Comparison of ENCODE assay signal across 14 mouse cellular contexts in genomic region chr10:83153887-83154286, GRCm38 (mm10).
DNase-seq lines count a peak whose midpoint lies in the region; ATAC-seq lines count a peak whose summit lies in the region.
"Had no signal": no experiment of that assay in that cellular context is flagged by ENCODE, and none has a peak within 500 bp of the region (broad histone marks: within the 10 kb centered on the region; RNA-seq: fewer than 3 reads in every experiment).

No protein-coding gene starts in this region.

- peak overlapping the region; percentile 47; the same call in 1 of the 2 replicates for H3K27ac ChIP-seq in liver, embryonic 16.5 days (ENCODE audit: low read length)
- H3K27ac ChIP-seq in intestine, embryonic 16.5 days (ENCODE audit: low read length), result no peak overlapping the region
- H3K27ac ChIP-seq: neural tube, embryonic 12.5 days; stomach, postnatal 0 days had no signal

- DNase-seq in lung, postnatal 36 days, result peak; percentile 7
- DNase-seq in lung, adult 18-20 months, result no peak
- DNase-seq in thymus, postnatal 25 days, result peak; percentile 56
- no peak for DNase-seq in ovary, adult 18-20 months (ENCODE audit: low spot score)
- no peak for DNase-seq in frontal cortex, postnatal 36 days (ENCODE audit: low spot score in 2 of 2)
- DNase-seq: kidney, adult 11 months; left cerebral cortex, postnatal 4 days; right cerebral cortex, adult 18-20 months had no signal

- H3K27me3 ChIP-seq in liver, embryonic 16.5 days (ENCODE audit: control insufficient read depth, insufficient read depth, low read depth, low read length), result no peaks in the 10 kb centered on the region
- H3K27me3 ChIP-seq in intestine, embryonic 16.5 days (replicated peaks; ENCODE audit: control insufficient read depth, insufficient read depth, low read length), result no peaks in the 10 kb centered on the region
- H3K27me3 ChIP-seq: neural tube, embryonic 12.5 days had no signal

- peak overlapping the region; percentile 45 for H3K4me2 ChIP-seq in liver, embryonic 16.5 days (ENCODE audit: low read depth, low read length)
- no peak overlapping the region for H3K4me2 ChIP-seq in intestine, embryonic 16.5 days (ENCODE audit: low read depth, low read length)
- H3K4me2 ChIP-seq: neural tube, embryonic 12.5 days had no signal

- WGBS in liver, embryonic 16.5 days (ENCODE audit: insufficient replicate concordance), result 22% methylated on average over 9 of the region's 9 CpGs
- WGBS in intestine, embryonic 16.5 days, result 81% methylated on average over 9 of the region's 9 CpGs

- no peak overlapping the region for H3K9ac ChIP-seq in liver, embryonic 16.5 days (ENCODE audit: low read depth, low read length)
- no peak overlapping the region for H3K9ac ChIP-seq in intestine, embryonic 16.5 days (ENCODE audit: low read depth, low read length)
- H3K9ac ChIP-seq: neural tube, embryonic 12.5 days had no signal

- no peaks in the 10 kb centered on the region for H3K9me3 ChIP-seq in liver, embryonic 16.5 days (replicated peaks; ENCODE audit: control insufficient read depth, low read length)
- no peaks in the 10 kb centered on the region for H3K9me3 ChIP-seq in intestine, embryonic 16.5 days (ENCODE audit: control insufficient read depth, low read length)
- H3K9me3 ChIP-seq: neural tube, embryonic 12.5 days had no signal

- ATAC-seq in erythroblast, adult 5-6 weeks (replicated peaks; ENCODE audit: low FRiP score, poor library complexity, severe bottlenecking), result peak; percentile 32; the same call in 1 of the 2 replicates
- ATAC-seq in liver, embryonic 16.5 days (ENCODE audit: low read depth), result peak; percentile 60
- ATAC-seq in intestine, embryonic 16.5 days, result no peak

- H3K4me1 ChIP-seq in liver, embryonic 16.5 days (ENCODE audit: control insufficient read depth, low read depth, low read length), result peaks cover 26% of the 10 kb centered on the region
- peaks cover 13% of the 10 kb centered on the region; the same call in 1 of the 2 replicates for H3K4me1 ChIP-seq in intestine, embryonic 16.5 days (ENCODE audit: control insufficient read depth, insufficient read depth, low read length)

- peak overlapping the region; percentile 19 for H3K4me3 ChIP-seq in liver, embryonic 16.5 days (ENCODE audit: low read depth, low read length)
- no peak overlapping the region for H3K4me3 ChIP-seq in intestine, embryonic 16.5 days (ENCODE audit: low read length)
- H3K4me3 ChIP-seq: layer of hippocampus, adult 2 months; neural tube, embryonic 12.5 days had no signal

- no peaks in the 10 kb centered on the region for H3K36me3 ChIP-seq in liver, embryonic 16.5 days (ENCODE audit: control insufficient read depth, insufficient read depth)
- H3K36me3 ChIP-seq in intestine, embryonic 16.5 days (ENCODE audit: control insufficient read depth, insufficient read depth, low read length), result no peaks in the 10 kb centered on the region
- H3K36me3 ChIP-seq: neural tube, embryonic 12.5 days had no signal

Comparison
In these comparisons a context has a peak if more than half of its experiments do, and no peak if none do; other contexts are left out.
1. DNase-seq: peak in lung, postnatal 36 days (single experiment) and thymus, postnatal 25 days (single experiment); none in lung, adult 18-20 months (0 of 2), ovary, adult 18-20 months (single experiment) and frontal cortex, postnatal 36 days (0 of 2).